Mouse (Mus musculus) lung, embryonic 16.5 days (tissue): ENCODE measurements around the gene 4930474N05Rik. TPM values are rescaled to one million over a fixed set of nuclear protein-coding genes. Genes with fewer than 3 reads are reported as not detected.

Source experiments
- ATAC-seq: fragments of 200-750 bp; cut with Nextera tagmentation; 2 replicates; pipeline ENCODE4 v1.8.0; 2017; ENCODE audit warnings: low read depth, mild to moderate bottlenecking, moderate library complexity
- H3K27ac ChIP-seq: fragments of 300-500 bp; sonication (generic); 2 replicates; pipeline ENCODE4 v1.5.1; 2014; ENCODE audit warnings: mild to moderate bottlenecking, control low read depth, low read length
- H3K27me3 ChIP-seq: fragments of 300-500 bp; sonication (generic); 2 replicates; pipeline ENCODE4 v1.6.1; 2014; ENCODE audit warnings: low read depth, low read length, mixed read lengths; ENCODE audit not compliant: control insufficient read depth, insufficient read depth
- H3K36me3 ChIP-seq: fragments of 300-500 bp; sonication (generic); 2 replicates; pipeline ENCODE4 v1.6.1; 2014; ENCODE audit warnings: low read length; ENCODE audit not compliant: control insufficient read depth, insufficient read depth
- H3K4me1 ChIP-seq: fragments of 300-500 bp; sonication (generic); replicated peaks from 2 replicates; pipeline ENCODE4 v1.6.1; 2014; ENCODE audit warnings: low read length, mixed read lengths; ENCODE audit not compliant: control insufficient read depth, insufficient read depth
- H3K4me2 ChIP-seq: fragments of 300-500 bp; sonication (generic); 2 replicates; pipeline ENCODE4 v1.6.1; 2014; ENCODE audit warnings: low read depth, low read length, control low read depth
- H3K4me3 ChIP-seq: fragments of 300-500 bp; sonication (generic); 2 replicates; pipeline ENCODE4 v1.5.1; 2014; ENCODE audit warnings: mild to moderate bottlenecking, low read length, control low read depth
- H3K9ac ChIP-seq: fragments of 300-500 bp; sonication (generic); 2 replicates; pipeline ENCODE4 v1.6.1; 2014; ENCODE audit warnings: low read length, control low read depth
- H3K9me3 ChIP-seq: fragments of 300-500 bp; sonication (generic); 2 replicates; pipeline ENCODE4 v1.6.1; 2016; ENCODE audit warnings: low read length; ENCODE audit not compliant: control insufficient read depth
- WGBS: fragments of 180-500 bp; shearing (Covaris S2); extraction: QIAGEN DNeasy Blood & Tissue Kit; methylation state at CpG from one replicate; pipeline ENCODE4 v1.1.7; 2014; 5-methylcytosine and 5-hydroxymethylcytosine counted together
- polyA plus RNA-seq: library from polyadenylated mRNA; unstranded; fragments of >200 nt; fragmentation: Nextera tagmentation; extraction: Ambion mirVana; gene quantifications from 2 replicates; pipeline ENCODE4 v1.2.1, GENCODE M21; 2015

Gene 4930474N05Rik
- not detected in 2 replicates for polyA plus RNA-seq

GRCm38 (mm10) chr14:36094617-36095016 is at the start of gene 4930474N05Rik:
Gene 4930474N05Rik, plus strand, starts transcription at chr14:36094917.
- Histone ChIP-seq H3K9ac (no peak within 1 kb of the TSS), H3K9me3 (no peaks in the 10 kb centered on the region), H3K4me2 (no peak within 1 kb of the TSS), H3K4me3 (no peak within 1 kb of the TSS), H3K36me3 (no peaks in the 10 kb centered on the region), H3K27ac (no peak within 1 kb of the TSS), H3K27me3 (no peaks in the 10 kb centered on the region), H3K4me1 (no peaks in the 10 kb centered on the region)
- no peak for ATAC-seq

- H3K36me3 ChIP-seq = no peaks in the 10 kb centered on the region
- ATAC-seq = no peak
- 28% methylated on average over 9 of the region's 9 CpGs for WGBS
- H3K9me3 ChIP-seq = no peaks in the 10 kb centered on the region
- no peak overlapping the region for H3K4me2 ChIP-seq
- no peaks in the 10 kb centered on the region for H3K4me1 ChIP-seq
- no peak overlapping the region for H3K9ac ChIP-seq
- H3K4me3 ChIP-seq = no peak overlapping the region
- no peaks in the 10 kb centered on the region for H3K27me3 ChIP-seq
- no peak overlapping the region for H3K27ac ChIP-seq
Measured at GRCm38 (mm10) chr14:36048746-36049391, 45.8 kb upstream of the 4930474N05Rik start.

GRCm38 (mm10) chr14:36053281-36053680 is 41.4 kb upstream of the 4930474N05Rik start:
- Histone ChIP-seq H3K9me3 (no peaks in the 10 kb centered on the region), H3K4me1 (no peaks in the 10 kb centered on the region), H3K9ac (no peak overlapping the region), H3K27me3 (no peaks in the 10 kb centered on the region), H3K36me3 (no peaks in the 10 kb centered on the region), H3K4me3 (no peak overlapping the region), H3K4me2 (no peak overlapping the region), H3K27ac (no peak overlapping the region)
- 64% methylated on average over 2 of the region's 2 CpGs for WGBS
- no peak for ATAC-seq

- H3K4me3 ChIP-seq = no peak overlapping the region
- no peaks in the 10 kb centered on the region for H3K27me3 ChIP-seq
- H3K4me1 ChIP-seq = no peaks in the 10 kb centered on the region
- H3K9me3 ChIP-seq = no peaks in the 10 kb centered on the region
- no peak overlapping the region for H3K9ac ChIP-seq
- no peak for ATAC-seq
- no peak overlapping the region for H3K4me2 ChIP-seq
- H3K27ac ChIP-seq = no peak overlapping the region
- WGBS = 73% methylated on average over 3 of the region's 3 CpGs
- no peaks in the 10 kb centered on the region for H3K36me3 ChIP-seq
Measured at GRCm38 (mm10) chr14:36098528-36098927, 3.8 kb downstream of the 4930474N05Rik start.

GRCm38 (mm10) chr14:36099647-36100046 is 4.9 kb downstream of the 4930474N05Rik start:
- Histone ChIP-seq H3K9ac (no peak overlapping the region), H3K27me3 (no peaks in the 10 kb centered on the region), H3K4me2 (no peak overlapping the region), H3K4me1 (no peaks in the 10 kb centered on the region), H3K9me3 (no peaks in the 10 kb centered on the region), H3K4me3 (no peak overlapping the region), H3K36me3 (no peaks in the 10 kb centered on the region), H3K27ac (no peak overlapping the region)
- 61% methylated on average over 1 of the region's 1 CpGs for WGBS
- ATAC-seq = no peak

GRCm38 (mm10) chr14:36100731-36101130 is 6.0 kb downstream of the 4930474N05Rik start:
- no peaks in the 10 kb centered on the region for H3K36me3 ChIP-seq
- no peak overlapping the region for H3K4me2 ChIP-seq
- ATAC-seq = no peak
- no peak overlapping the region for H3K27ac ChIP-seq
- no peaks in the 10 kb centered on the region for H3K9me3 ChIP-seq
- H3K4me3 ChIP-seq = no peak overlapping the region
- no peaks in the 10 kb centered on the region for H3K4me1 ChIP-seq
- H3K9ac ChIP-seq = no peak overlapping the region
- H3K27me3 ChIP-seq = no peaks in the 10 kb centered on the region
- WGBS = 28% methylated on average over 1 of the region's 1 CpGs

- H3K9ac ChIP-seq = no peak overlapping the region
- H3K4me1 ChIP-seq = no peaks in the 10 kb centered on the region
- H3K36me3 ChIP-seq = no peaks in the 10 kb centered on the region
- H3K4me3 ChIP-seq = no peak overlapping the region
- H3K4me2 ChIP-seq = no peak overlapping the region
- H3K9me3 ChIP-seq = no peaks in the 10 kb centered on the region
- H3K27ac ChIP-seq = no peak overlapping the region
- H3K27me3 ChIP-seq = no peaks in the 10 kb centered on the region
- no peak for ATAC-seq
Measured at GRCm38 (mm10) chr14:36114481-36114880, 19.8 kb downstream of the 4930474N05Rik start.

- Histone ChIP-seq H3K4me3 (no peak overlapping the region), H3K4me2 (no peak overlapping the region), H3K9me3 (no peaks in the 10 kb centered on the region), H3K4me1 (no peaks in the 10 kb centered on the region), H3K36me3 (no peaks in the 10 kb centered on the region), H3K27ac (no peak overlapping the region), H3K27me3 (no peaks in the 10 kb centered on the region), H3K9ac (no peak overlapping the region)
- WGBS = 62% methylated on average over 2 of the region's 2 CpGs
- no peak for ATAC-seq
Measured at GRCm38 (mm10) chr14:36123775-36124335, 29.1 kb downstream of the 4930474N05Rik start.

- no peaks in the 10 kb centered on the region for H3K9me3 ChIP-seq
- H3K4me1 ChIP-seq = no peaks in the 10 kb centered on the region
- H3K27ac ChIP-seq = no peak overlapping the region
- H3K4me3 ChIP-seq = no peak overlapping the region
- WGBS = 75% methylated on average over 3 of the region's 3 CpGs
- H3K9ac ChIP-seq = no peak overlapping the region
- ATAC-seq = no peak
- no peaks in the 10 kb centered on the region for H3K27me3 ChIP-seq
- no peak overlapping the region for H3K4me2 ChIP-seq
- no peaks in the 10 kb centered on the region for H3K36me3 ChIP-seq
Measured at GRCm38 (mm10) chr14:36135749-36136148, 41.0 kb downstream of the 4930474N05Rik start.
